Mouse (Mus musculus) lung, adult 2 months (tissue): ENCODE results near the gene Aasdhppt. TPM values are rescaled to one million over a fixed set of nuclear protein-coding genes. Genes with fewer than 3 reads are reported as not detected.

Experiments
- DNase-seq: peaks from one replicate; pipeline ENCODE4 v3.0.0; 2022
- H3K4me1 ChIP-seq: fragments of 200-500 bp; 2 replicates; pipeline ENCODE4 v1.6.1; 2011; ENCODE audit warnings: low read length; ENCODE audit not compliant: control insufficient read depth, insufficient read depth
- H3K4me3 ChIP-seq: fragments of 200-500 bp; replicated peaks from 2 replicates; pipeline ENCODE3; 2011; ENCODE audit warnings: low read depth, mild to moderate bottlenecking, control low read depth, low read length; ENCODE audit errors: extremely low read depth
- CTCF ChIP-seq: fragments of 200-500 bp; IDR thresholded peaks from 2 replicates; pipeline ENCODE4 v1.5.1; 2011; ENCODE audit warnings: mild to moderate bottlenecking, low read length, control low read depth; ENCODE audit not compliant: insufficient read depth
- POLR2A ChIP-seq: fragments of 200-500 bp; IDR thresholded peaks from 2 replicates; pipeline ENCODE4 v1.6.1; 2011; ENCODE audit warnings: low read depth, mild to moderate bottlenecking, control low read depth, low read length, borderline replicate concordance; ENCODE audit errors: extremely low read depth
- WGBS: fragments of 180-500 bp; shearing (Covaris S2); methylation state at CpG from one replicate; pipeline ENCODE4 v1.1.7; 2018; 5-methylcytosine and 5-hydroxymethylcytosine counted together
- polyA plus RNA-seq: library from polyadenylated mRNA; depleted of rRNA; stranded (reverse); fragments of >200 nt; gene quantifications from 2 replicates; pipeline ENCODE4 v1.2.3, GENCODE M21; 2012; rRNA removed

Aasdhppt gene
- polyA plus RNA-seq, result 1.8 and 2.3 TPM in 2 replicates

DNA sequence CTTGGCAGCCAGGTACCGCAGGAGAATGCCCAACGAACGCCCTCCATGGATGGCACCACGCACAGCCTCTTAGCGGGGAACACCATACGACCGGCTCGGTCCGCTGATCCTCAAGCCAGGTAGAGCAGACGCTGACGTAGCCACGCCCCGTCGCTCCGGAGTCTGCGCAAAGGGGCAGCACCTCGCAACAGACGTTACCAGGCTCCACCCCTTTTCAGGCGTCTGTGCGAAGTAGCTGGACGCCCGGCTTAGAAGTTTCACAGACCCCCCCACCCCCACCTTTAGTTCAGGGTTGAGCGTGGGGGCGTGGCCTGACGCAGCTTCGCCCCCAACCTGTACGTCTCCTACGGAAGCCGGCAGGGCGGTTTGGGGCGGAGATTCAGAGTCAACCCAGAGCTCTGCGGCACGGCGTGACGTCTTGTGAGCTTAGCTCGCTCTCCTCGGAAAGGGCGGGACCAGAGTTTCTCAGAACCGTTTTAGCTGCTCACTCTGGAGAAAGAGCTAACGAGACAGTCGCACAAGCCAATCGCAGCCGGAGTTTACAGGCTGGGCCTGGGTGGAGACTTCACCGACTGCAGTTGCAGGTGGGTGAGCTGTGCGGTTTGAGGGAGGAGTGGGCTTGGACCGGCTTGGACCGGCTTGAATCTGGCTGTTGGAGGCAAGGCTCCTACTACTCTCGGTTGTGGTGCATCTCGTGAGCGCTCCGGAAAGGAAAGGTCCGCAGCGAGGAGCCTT, at the start of gene Aasdhppt, which contains the start of gene Kbtbd3:
Gene Aasdhppt (minus strand): TSS at position 121 of the 735 bp plus-strand sequence.
Gene Kbtbd3 (plus strand): TSS at position 483 of the 735 bp plus-strand sequence.
- H3K4me1 ChIP-seq, result peaks cover 5% of the 10 kb centered on the region; the same call in 1 of the 2 replicates
- DNase-seq, result peak; percentile 98
- TF ChIP-seq POLR2A (peak; percentile 88; the same call in 1 of the 2 replicates), CTCF (no peak)
- WGBS, result under 1% methylated on average over 53 of the region's 53 CpGs
- peak within 1 kb of the TSS; percentile 88 for H3K4me3 ChIP-seq

DNA sequence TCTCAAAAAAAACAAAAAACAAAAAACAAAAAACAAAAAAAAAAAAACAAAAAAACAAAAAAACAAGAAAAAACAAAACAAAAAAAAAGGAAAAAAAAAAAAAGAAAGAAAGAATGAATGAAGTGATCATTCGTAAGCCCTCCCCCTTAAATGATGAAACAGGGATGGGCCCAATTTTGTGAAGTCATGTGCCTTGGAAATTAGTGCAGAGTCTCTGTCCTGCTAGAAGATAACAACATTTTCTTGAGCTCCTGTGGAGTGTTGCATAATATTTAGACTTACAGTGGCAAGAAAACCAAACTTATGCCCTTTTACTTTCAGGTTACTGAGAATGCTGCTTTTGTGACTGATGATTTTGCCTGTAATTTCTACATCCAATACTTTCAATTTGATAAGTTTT, 43.9 kb upstream of the Aasdhppt start:
- no peak for TF ChIP-seq POLR2A
- no peak for TF ChIP-seq CTCF
- no peak overlapping the region for H3K4me3 ChIP-seq
- DNase-seq, result no peak
- no peaks in the 10 kb centered on the region for H3K4me1 ChIP-seq
- 80% methylated on average over 1 of the region's 1 CpGs for WGBS

DNA sequence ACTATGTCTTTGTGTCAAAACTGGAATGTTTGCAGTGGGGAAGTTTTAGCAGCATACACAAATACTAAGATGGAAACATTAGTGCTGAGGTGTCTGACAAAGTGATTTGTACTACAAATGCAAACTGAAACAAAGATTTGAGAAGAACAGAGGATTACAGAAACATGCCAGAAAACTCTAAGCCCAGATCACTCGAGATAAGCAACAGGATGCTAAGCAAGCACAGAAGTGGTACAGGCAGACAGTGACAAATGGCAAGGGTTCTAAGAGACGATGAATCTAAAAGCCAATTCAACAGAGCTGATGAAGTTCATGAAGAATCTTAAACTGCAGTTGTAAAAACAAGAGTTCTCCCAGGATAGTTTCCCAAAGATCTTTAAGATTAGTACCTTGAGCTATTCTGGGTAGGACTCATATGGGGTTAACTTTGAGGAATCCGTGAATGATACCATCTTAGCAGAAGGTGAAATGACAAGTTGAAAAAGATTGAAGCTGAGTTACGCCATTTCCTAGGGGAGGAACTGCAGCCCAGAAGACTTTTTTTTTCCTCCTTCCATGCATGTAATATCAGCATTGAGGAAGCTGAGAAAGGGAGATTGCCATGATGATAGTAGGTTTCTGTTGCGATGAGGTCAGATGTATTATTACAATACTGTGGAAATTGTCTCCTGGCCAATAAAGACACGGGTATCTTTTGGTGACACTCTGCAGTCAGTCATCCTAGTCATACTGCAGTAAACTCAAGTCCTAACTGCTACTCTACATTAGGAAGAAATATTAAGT, 9.9 kb upstream of the Aasdhppt start:
- H3K4me3 ChIP-seq, result no peak overlapping the region
- 61% methylated on average over 6 of the region's 6 CpGs for WGBS
- no peak for DNase-seq
- no peak for TF ChIP-seq CTCF
- no peak for TF ChIP-seq POLR2A
- H3K4me1 ChIP-seq, result no peaks in the 10 kb centered on the region

DNA sequence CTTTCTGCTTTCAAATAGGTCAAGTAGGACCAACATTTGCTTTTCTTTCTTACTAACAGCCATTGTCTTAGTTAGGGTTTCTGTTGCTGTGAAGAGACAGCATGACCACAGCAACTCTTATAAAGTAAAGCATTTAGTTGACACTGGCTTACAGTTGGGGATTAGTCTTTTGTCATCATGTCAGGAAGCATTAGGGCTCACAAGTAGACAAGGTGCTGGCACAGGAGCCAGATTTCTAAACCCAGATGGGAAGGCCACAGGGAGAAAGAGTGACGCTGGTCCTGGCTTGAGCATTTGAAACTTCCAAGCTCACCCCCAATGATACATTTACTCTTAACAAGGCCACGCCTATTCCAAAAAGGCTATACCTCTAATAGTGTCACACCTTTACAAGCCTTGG, 6.5 kb upstream of the Aasdhppt start:
- whole genome bisulfite sequencing, result 82% methylated on average over 2 of the region's 2 CpGs

DNA sequence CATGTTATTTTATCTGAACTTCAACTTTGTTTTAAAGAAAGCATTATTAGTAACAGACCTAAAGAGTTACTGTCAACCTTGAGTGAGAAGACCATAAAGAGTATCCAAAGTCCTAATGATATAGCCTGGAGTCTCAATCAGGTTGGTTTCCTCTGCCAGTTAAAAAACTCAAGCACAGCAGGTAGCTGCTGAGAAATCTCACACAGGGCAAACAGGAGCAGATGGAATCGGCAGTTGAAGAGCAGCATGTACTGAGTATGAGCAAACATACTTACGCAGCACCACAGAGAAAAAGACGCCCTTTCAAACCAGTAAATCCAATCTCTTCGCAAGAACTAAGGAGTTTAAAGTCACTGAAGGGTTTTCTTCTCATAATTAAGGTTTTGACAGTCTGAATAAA, 4.7 kb upstream of the Aasdhppt start:
- H3K4me1 ChIP-seq, result peaks cover 2% of the 10 kb centered on the region; the same call in 1 of the 2 replicates
- 70% methylated on average over 4 of the region's 4 CpGs for WGBS
- no peak for TF ChIP-seq POLR2A
- no peak for TF ChIP-seq CTCF
- no peak overlapping the region for H3K4me3 ChIP-seq
- no peak for DNase-seq

More for the DNA sequence above, 6.5 kb upstream of the Aasdhppt start:
- DNase-seq, result no peak
- TF ChIP-seq CTCF (no peak), POLR2A (no peak)
- Histone ChIP-seq H3K4me3 (no peak overlapping the region), H3K4me1 (peaks cover under 1% of the 10 kb centered on the region; the same call in 1 of the 2 replicates)

DNA sequence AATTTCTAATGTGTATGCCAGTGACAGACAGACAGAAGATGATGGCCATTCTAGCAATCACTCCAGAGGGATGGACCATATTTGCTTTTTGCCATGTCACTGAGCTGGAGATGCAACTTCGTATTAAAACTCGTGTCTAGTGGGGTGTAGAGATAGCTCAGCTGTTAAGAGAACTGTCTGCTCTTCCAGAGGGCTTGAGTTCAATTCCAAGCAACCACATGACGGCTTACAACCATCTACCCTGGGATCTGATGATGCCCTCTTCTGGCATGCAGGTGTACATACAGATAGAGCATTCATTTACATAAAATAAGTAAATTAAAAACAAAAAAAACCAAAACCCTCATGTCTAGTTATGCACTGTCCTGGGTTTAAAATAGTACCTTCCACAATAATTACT, 1.9 kb upstream of the Aasdhppt start:
- Histone ChIP-seq H3K4me1 (peaks cover 5% of the 10 kb centered on the region; the same call in 1 of the 2 replicates), H3K4me3 (no peak overlapping the region)
- TF ChIP-seq POLR2A, result no peak
- no peak for TF ChIP-seq CTCF
- 79% methylated on average over 3 of the region's 3 CpGs for WGBS
- DNase-seq, result no peak

DNA sequence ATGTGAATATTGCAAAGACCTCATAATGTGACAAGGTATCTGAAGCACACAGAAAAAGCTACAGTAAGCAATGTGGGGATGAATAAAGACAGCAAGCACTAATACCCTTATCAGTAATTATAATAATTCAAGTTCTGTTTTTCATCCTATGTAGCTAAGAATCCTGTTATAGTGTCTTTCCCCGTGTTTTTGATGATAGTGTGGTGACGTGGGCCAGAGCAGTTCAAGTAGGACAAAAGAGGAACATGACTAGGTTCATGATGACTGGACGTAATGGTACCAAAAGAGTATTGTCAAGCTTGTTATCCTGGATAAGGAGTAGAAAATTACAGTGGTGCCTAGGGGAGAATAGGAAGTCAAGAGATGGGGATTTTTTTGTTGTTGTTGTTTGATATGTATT, 1.4 kb upstream of the Aasdhppt start:
- TF ChIP-seq CTCF, result no peak
- no peak for TF ChIP-seq POLR2A
- 55% methylated on average over 3 of the region's 3 CpGs for WGBS
- no peak for DNase-seq
- Histone ChIP-seq H3K4me1 (peaks cover 5% of the 10 kb centered on the region; the same call in 1 of the 2 replicates), H3K4me3 (no peak overlapping the region)

DNA sequence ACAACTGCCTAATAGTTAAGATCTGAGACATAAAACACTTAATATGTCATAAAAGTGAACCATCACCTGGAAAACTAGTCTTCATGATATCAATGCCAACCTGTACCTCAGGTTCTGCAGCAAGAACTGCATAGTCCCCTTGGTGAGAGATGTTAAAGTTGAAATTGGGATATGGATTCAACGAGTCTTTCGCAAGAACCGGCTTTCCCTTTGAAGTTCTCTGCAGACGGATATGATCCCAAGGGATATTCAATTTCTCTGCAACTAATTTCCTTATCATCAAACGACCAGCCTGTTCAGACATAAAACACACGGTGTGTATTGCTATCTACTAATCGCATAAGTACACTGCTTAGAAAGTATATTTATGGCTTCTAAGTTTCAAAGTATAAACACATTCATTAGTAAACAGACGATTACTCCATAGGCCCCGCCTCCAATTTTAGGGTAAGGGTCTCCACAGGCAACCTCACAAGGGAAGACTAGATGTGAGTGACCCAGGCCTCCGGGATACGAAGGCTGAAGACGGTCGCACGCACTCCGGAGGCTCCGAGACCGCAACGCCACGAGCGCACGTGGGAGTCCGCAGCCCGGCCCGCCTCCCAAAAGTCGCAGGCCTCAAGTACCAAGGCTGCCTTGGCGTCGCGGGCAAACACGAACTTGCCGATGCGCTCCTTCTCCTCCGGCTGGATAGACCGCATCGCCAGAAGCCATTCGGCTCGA, 482 bp downstream of the Aasdhppt start:
- DNase-seq, result no peak
- WGBS, result under 1% methylated on average over 36 of the region's 36 CpGs
- TF ChIP-seq CTCF, result no peak
- TF ChIP-seq POLR2A, result no peak
- Histone ChIP-seq H3K4me1 (peaks cover 5% of the 10 kb centered on the region; the same call in 1 of the 2 replicates), H3K4me3 (peak overlapping the region; percentile 88)

DNA sequence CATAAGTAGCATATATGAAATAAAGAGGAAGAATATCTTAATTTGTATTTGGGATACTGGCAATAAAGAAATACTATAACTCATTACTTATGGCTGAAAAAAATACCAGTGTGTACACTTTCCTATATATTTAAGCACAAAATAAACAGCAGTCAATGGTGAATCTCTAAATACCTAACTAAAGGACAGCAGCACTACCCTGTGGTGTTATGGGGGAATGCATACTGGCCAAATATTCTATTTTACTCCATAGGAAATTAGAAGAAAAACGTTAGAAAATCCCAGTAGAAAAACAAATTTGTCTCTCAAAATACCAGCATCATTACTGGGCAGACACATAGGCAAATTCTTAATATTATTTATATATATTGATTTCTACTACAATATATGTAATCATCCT, 4.4 kb downstream of the Aasdhppt start:
- TF ChIP-seq CTCF (no peak), POLR2A (no peak)
- no peak for DNase-seq
- 38% methylated on average over 1 of the region's 1 CpGs for WGBS
- Histone ChIP-seq H3K4me3 (no peak overlapping the region), H3K4me1 (peaks cover 3% of the 10 kb centered on the region; the same call in 1 of the 2 replicates)
